Mouse (Mus musculus) bone marrow macrophage, adult 2 months (primary cell): Measurements from ENCODE around the gene Poc5.

Experiments
- CTCF ChIP-seq: IDR thresholded peaks from 2 replicates; pipeline ENCODE4 v1.5.1; 2012; ENCODE audit warnings: low read depth, mild to moderate bottlenecking, low read length, moderate library complexity
- POLR2A ChIP-seq: IDR thresholded peaks from 2 replicates; pipeline ENCODE4 v1.6.1; 2012; ENCODE audit warnings: mild to moderate bottlenecking, low read depth, low read length, borderline replicate concordance

GRCm38 (mm10) chr13:96465315-96465714, 77.2 kb downstream of the Poc5 start:
- no peak for TF ChIP-seq POLR2A
- no peak for TF ChIP-seq CTCF
